Mouse (Mus musculus) erythroblast, embryonic 14.5 days (primary cell): Measurements from ENCODE around the gene Aars2.

Experiments
- GATA1 ChIP-seq: IDR thresholded peaks from 2 replicates; pipeline ENCODE4 v1.6.1; 2012; ENCODE audit warnings: low read length, inconsistent platforms, mixed read lengths
- TAL1 ChIP-seq: IDR thresholded peaks from 3 replicates; pipeline ENCODE4 v1.6.1; 2012; ENCODE audit warnings: low read length, inconsistent platforms, mixed read lengths

GRCm38 (mm10) chr17:45474146-45474545 is 32.5 kb upstream of the Aars2 start:
- TF ChIP-seq GATA1 (no peak), TAL1 (no peak)
